Mouse (Mus musculus) forebrain, embryonic 13.5 days (tissue): Measurements from ENCODE around the gene Ppp1r12b. TPM values are rescaled to one million over a fixed set of nuclear protein-coding genes. Genes with fewer than 3 reads are reported as not detected.

Source experiments
- ATAC-seq: fragments of 200-750 bp; cut with Nextera tagmentation; 2 replicates; pipeline ENCODE4 v1.8.0; 2017
- H3K27ac ChIP-seq: fragments of 300-500 bp; sonication (generic); 2 replicates; pipeline ENCODE4 v1.5.1; 2015; ENCODE audit warnings: inconsistent platforms, mild to moderate bottlenecking, moderate library complexity
- H3K27me3 ChIP-seq: fragments of 300-500 bp; sonication (generic); 2 replicates; pipeline ENCODE4 v1.6.1; 2015; ENCODE audit warnings: mild to moderate bottlenecking, inconsistent platforms
- H3K36me3 ChIP-seq: fragments of 300-500 bp; sonication (generic); 2 replicates; pipeline ENCODE4 v1.6.1; 2015; ENCODE audit warnings: mild to moderate bottlenecking, inconsistent platforms; ENCODE audit not compliant: poor library complexity, severe bottlenecking
- H3K4me1 ChIP-seq: fragments of 300-500 bp; sonication (generic); 2 replicates; pipeline ENCODE4 v1.6.1; 2015; ENCODE audit warnings: inconsistent platforms
- H3K4me2 ChIP-seq: fragments of 300-500 bp; sonication (generic); 2 replicates; pipeline ENCODE4 v1.6.1; 2015; ENCODE audit warnings: inconsistent platforms, mild to moderate bottlenecking, moderate library complexity
- H3K4me3 ChIP-seq: fragments of 300-500 bp; sonication (generic); 2 replicates; pipeline ENCODE4 v1.5.1; 2015; ENCODE audit warnings: mild to moderate bottlenecking, inconsistent platforms
- H3K9ac ChIP-seq: fragments of 300-500 bp; sonication (generic); 2 replicates; pipeline ENCODE4 v1.6.1; 2015; ENCODE audit warnings: mild to moderate bottlenecking, inconsistent platforms
- H3K9me3 ChIP-seq: fragments of 300-500 bp; sonication (generic); replicated peaks from 2 replicates; pipeline ENCODE4 v1.6.1; 2016; ENCODE audit warnings: inconsistent platforms
- WGBS: fragments of 180-500 bp; shearing (Covaris S2); methylation state at CpG from one replicate; pipeline ENCODE4 v1.1.7; 2015; 5-methylcytosine and 5-hydroxymethylcytosine counted together
- polyA plus RNA-seq: library from polyadenylated mRNA; unstranded; fragments of >200 nt; fragmentation: Nextera tagmentation; extraction: Ambion mirVana; gene quantifications from 2 replicates; pipeline ENCODE4 v1.2.1, GENCODE M21; 2015

Ppp1r12b gene
- polyA plus RNA-seq, 1 experiment from 2014 or later = 11.2 TPM

DNA sequence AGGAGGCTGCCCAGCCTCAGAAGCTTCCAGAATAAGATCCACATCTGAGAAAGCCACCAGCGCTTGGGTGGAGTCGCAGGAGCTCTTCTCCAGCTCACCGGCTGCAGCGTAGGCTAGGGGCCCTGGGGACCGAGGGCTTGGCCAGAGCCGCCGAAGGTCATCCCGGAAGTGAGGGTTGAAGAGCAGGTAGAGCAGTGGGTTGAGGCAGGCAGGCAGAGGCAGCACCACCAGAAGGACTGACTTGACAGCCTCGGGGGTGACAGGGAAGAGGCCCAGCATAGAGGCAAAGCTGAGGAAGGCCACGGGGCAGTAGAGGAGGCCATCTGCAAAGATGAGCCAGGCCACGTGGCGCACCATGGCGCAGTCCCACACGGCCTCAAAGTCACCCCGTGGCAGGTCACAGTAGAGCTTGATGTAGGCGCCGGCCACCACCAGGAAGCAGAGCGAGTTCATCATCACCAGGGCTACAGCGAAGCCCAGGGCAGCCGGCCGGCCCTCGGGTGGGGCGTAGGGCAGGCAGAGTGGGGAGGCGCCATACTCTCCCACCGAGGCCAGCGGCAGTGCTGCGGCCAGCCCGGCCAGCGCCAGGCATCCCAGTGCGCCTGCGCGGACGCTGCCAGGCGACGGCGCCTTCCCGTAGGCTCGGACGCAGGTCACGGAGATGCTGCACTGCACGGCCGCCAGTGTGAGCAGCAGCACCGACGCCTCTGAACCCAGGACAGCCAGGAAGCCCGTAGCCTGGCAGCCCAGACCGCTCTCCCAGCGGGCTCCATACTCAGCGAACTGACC, 31.6 kb upstream of the Ppp1r12b start:
- Histone ChIP-seq H3K4me1 (peaks cover 10% of the 10 kb centered on the region; the same call in 1 of the 2 replicates), H3K27ac (no peak overlapping the region), H3K27me3 (peaks cover 21% of the 10 kb centered on the region), H3K36me3 (no peaks in the 10 kb centered on the region), H3K4me3 (peak overlapping the region; percentile 47), H3K9me3 (no peaks in the 10 kb centered on the region), H3K9ac (peak overlapping the region; percentile 66), H3K4me2 (peak overlapping the region; percentile 81)
- peak; percentile 73 for ATAC-seq
- WGBS = 37% methylated on average over 42 of the region's 48 CpGs

DNA sequence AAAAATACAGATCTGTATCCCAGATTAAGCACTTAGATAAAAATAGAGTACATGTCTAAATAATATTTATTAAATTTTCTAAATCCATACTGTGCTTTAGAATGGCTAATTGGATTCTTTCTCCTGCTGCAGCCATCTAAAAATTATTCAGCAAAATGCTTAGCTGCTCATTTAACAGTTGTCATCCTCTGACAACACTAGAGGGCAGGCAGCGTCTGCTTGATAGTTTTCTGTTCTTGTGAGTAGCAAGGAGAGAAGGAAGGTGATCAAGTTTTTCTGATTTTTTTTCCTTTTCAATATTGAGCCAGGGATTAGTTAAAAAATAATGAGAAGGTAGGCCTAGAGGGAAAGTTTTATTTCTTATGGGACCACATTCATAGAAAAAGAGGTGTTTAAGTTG, 17.2 kb upstream of the Ppp1r12b start:
- H3K27ac ChIP-seq = no peak overlapping the region
- no peak for ATAC-seq
- WGBS = 61% methylated on average over 1 of the region's 1 CpGs
- H3K27me3 ChIP-seq = no peaks in the 10 kb centered on the region
- no peak overlapping the region for H3K9ac ChIP-seq
- peaks cover 58% of the 10 kb centered on the region for H3K36me3 ChIP-seq
- H3K4me3 ChIP-seq = no peak overlapping the region
- no peaks in the 10 kb centered on the region for H3K9me3 ChIP-seq
- no peaks in the 10 kb centered on the region for H3K4me1 ChIP-seq
- H3K4me2 ChIP-seq = no peak overlapping the region

DNA sequence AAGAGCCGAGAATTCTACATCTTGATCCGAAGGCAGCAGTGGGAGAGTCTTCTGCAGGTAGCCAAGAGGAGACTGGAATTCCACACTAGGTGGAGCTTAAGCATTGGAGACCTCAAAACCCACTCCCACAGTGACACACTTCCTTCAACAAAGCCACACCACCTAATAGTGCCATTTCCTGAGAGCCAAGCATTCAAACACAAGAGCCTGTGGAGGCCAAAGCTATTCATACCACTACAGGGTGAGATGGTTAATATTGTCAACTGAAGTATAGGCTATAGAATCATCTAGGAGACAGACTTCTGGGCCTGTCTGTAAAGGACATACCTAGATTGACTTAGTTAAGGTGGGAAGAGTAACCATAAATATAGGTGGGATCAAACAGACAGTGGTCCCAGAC, 9.7 kb upstream of the Ppp1r12b start:
- Histone ChIP-seq H3K36me3 (peaks cover 28% of the 10 kb centered on the region), H3K4me2 (no peak overlapping the region), H3K4me1 (peaks cover 17% of the 10 kb centered on the region), H3K27me3 (peaks cover 7% of the 10 kb centered on the region; the same call in 1 of the 2 replicates), H3K9me3 (no peaks in the 10 kb centered on the region), H3K27ac (no peak overlapping the region), H3K4me3 (no peak overlapping the region), H3K9ac (no peak overlapping the region)
- ATAC-seq = no peak
- 99% methylated on average over 2 of the region's 2 CpGs for WGBS

DNA sequence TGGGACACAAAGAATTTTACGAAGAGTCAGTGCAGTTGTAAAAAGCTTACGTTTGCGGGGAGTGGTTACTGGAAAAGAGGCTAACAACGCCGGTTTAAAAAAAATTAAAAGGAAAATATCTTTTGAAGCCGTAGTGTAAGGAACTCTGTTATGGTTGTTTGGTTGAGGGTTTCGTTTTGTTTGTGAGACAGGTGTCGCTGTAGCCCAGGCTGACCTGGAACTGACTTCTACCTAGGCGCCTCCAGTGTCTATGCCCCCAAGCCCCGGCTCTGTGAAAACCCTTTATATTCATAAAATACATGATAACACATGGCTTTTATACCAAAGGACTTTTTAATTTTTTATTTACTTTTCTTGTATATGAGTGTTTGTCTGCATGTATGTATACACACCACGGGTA, 7.1 kb upstream of the Ppp1r12b start:
- no peaks in the 10 kb centered on the region for H3K9me3 ChIP-seq
- peaks cover 17% of the 10 kb centered on the region for H3K4me1 ChIP-seq
- H3K4me2 ChIP-seq = peak overlapping the region; percentile 68
- ATAC-seq = 0 out of 2 replicates have a peak, but pooled peaks have one; percentile 22
- H3K27me3 ChIP-seq = peaks cover 7% of the 10 kb centered on the region; the same call in 1 of the 2 replicates
- peak overlapping the region; percentile 71 for H3K9ac ChIP-seq
- peak overlapping the region; percentile 70 for H3K4me3 ChIP-seq
- peaks cover 4% of the 10 kb centered on the region; the same call in 1 of the 2 replicates for H3K36me3 ChIP-seq
- 4% methylated on average over 11 of the region's 11 CpGs for WGBS
- no peak overlapping the region for H3K27ac ChIP-seq

DNA sequence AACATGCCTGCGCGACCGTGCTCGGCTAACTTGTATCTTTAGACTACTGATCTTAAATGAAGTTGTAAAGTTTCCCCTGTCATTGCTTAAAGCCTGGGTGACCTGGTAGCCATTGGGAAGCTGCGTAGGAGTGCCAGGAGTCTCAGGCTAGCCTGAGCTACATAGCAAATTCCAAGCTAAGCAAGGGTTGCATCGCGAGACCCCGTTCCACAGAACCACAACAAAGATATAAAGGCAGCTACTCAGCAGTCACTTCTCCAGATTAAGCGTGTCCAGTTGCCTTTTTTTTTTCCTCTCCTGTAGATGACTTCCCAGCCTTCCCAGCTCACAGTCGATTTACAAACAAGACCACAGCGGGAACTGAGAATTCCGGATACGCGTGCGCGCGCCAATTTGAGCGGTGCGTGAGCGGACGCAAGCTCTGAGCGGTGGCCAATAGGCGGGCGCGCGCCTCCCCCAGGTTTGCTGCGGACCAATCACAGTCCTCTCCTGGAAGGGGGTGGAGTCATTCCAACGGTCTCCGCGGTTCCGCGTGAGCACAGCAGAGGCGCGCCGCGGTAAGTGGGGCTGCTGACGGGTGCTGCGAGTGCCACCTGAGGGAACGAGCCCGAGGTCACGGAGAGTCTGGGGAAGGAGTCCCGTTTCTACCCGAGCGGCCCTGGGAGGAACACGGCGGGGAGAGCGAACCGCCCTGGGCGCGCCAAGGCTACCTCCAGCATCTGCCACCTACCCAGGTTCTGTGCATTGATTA, 6.5 kb upstream of the Ppp1r12b start, which contains the start of gene Ube2t:
Ube2t (plus strand) TSS at position 513 of the 751 bp plus-strand sequence.
- no peak within 1 kb of the TSS for H3K27ac ChIP-seq
- H3K27me3 ChIP-seq = peaks cover 7% of the 10 kb centered on the region; the same call in 1 of the 2 replicates
- H3K4me2 ChIP-seq = peak within 1 kb of the TSS; percentile 68
- H3K4me1 ChIP-seq = peaks cover 17% of the 10 kb centered on the region
- H3K4me3 ChIP-seq = peak within 1 kb of the TSS; percentile 70
- ATAC-seq = peak; percentile 100
- peak within 1 kb of the TSS; percentile 71 for H3K9ac ChIP-seq
- 3% methylated on average over 50 of the region's 50 CpGs for WGBS
- no peaks in the 10 kb centered on the region for H3K36me3 ChIP-seq
- no peaks in the 10 kb centered on the region for H3K9me3 ChIP-seq

DNA sequence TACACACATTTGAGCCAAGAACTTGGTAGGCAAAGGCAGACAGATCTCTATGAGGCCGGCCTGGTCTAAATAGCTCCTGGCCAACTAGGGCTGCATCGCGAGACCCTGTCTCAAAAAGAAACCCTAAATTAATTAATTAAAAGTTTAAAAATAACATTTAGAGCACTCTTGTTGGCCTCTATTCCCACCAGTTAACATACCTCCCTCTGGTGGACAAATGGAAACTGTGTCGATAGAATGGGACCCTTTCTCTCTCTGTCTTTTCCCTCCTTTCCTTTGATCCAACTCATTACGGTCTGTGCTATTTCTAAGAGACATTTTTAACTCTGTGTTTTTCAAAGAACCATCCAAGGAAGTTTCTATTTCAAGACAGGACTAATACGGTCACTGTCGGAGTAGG, 4.9 kb upstream of the Ppp1r12b start:
- WGBS = 59% methylated on average over 7 of the region's 7 CpGs
- H3K9ac ChIP-seq = no peak overlapping the region
- H3K4me1 ChIP-seq = peaks cover 17% of the 10 kb centered on the region
- H3K4me2 ChIP-seq = no peak overlapping the region
- H3K27me3 ChIP-seq = peaks cover 7% of the 10 kb centered on the region; the same call in 1 of the 2 replicates
- H3K27ac ChIP-seq = no peak overlapping the region
- H3K4me3 ChIP-seq = no peak overlapping the region
- no peaks in the 10 kb centered on the region for H3K9me3 ChIP-seq
- ATAC-seq = no peak
- H3K36me3 ChIP-seq = no peaks in the 10 kb centered on the region

DNA sequence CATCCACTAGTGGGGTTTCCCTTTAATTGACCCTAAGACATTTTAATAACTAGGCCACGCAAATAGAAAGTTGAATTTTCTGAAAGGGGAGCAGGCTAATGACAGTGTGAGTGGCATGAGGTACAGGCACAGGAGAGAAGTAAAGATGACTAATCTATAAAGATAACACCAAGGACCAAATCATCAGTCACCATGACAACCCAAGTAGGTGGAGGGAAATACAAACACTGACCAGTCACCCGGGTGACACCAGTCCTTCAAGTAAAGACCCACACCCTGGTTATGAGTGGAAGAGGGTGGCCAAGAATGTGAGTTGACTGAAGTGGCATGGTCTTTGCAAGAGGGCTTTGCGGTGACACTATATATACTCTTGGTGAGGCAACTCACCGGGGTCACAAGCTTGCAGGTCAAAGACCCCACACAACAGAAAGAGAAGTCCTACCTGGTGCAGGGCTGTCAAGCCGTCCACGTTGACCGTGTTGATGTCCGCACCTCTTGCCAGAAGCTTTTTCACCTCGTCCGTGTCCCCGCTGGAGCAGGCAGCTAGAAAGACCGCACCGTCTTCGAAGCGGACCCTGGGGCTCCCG, 599 bp downstream of the Ppp1r12b start:
- H3K27me3 ChIP-seq = no peaks in the 10 kb centered on the region
- H3K36me3 ChIP-seq = no peaks in the 10 kb centered on the region
- H3K27ac ChIP-seq = peak overlapping the region; percentile 90
- peaks cover 14% of the 10 kb centered on the region for H3K4me1 ChIP-seq
- 4% methylated on average over 16 of the region's 16 CpGs for WGBS
- no peaks in the 10 kb centered on the region for H3K9me3 ChIP-seq
- peak overlapping the region; percentile 83 for H3K4me2 ChIP-seq
- H3K9ac ChIP-seq = peak overlapping the region; percentile 86
- ATAC-seq = peak; percentile 55; the same call in 1 of the 2 replicates
- peak overlapping the region; percentile 75 for H3K4me3 ChIP-seq

DNA sequence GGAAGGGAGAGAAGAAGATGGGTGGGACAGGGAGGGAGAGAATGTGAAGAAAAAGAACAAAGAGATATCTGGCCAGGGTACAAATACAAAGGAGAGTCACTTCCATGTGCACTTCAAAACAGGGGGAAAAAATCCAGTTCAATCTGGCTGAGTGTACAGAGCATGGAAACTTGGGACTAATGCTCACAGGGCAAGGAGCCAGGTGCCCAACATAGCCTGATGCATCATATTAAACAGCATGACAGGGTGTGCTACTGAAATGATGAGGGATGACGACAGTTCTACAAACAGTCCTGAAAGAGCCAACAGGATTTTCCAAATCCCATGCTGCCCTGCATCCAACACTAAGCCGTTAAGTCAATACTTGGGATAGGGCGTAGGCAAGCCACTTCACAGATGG, 5.8 kb downstream of the Ppp1r12b start:
- Histone ChIP-seq H3K27ac (no peak overlapping the region), H3K9me3 (no peaks in the 10 kb centered on the region)

DNA sequence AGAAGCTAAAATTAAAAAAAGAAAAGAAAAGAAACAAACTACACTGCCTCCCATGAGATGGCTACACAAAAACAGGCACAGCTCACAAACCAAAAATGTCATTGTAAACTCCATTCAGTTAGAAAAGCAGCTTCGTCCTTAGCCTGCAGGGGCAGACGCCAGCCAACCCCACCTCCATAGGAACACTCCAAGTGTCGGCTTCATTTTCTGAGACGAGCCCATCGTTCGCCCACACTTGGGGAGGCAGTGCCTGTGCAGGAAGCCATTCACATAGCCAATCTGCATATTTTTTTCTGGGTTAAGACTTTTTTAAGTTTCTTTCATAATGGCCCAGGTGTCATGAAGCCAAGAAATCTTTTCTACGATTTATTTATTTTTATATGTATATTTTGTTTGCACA, 8.2 kb downstream of the Ppp1r12b start:
- Histone ChIP-seq H3K27ac (no peak overlapping the region), H3K4me1 (no peaks in the 10 kb centered on the region), H3K9me3 (no peaks in the 10 kb centered on the region)

More for the DNA sequence above, 5.8 kb downstream of the Ppp1r12b start:
- no peaks in the 10 kb centered on the region for H3K27me3 ChIP-seq
- ATAC-seq = no peak
- WGBS = 87% methylated on average over 3 of the region's 3 CpGs
- peaks cover 10% of the 10 kb centered on the region for H3K4me1 ChIP-seq
- H3K36me3 ChIP-seq = peaks cover 6% of the 10 kb centered on the region; the same call in 1 of the 2 replicates
- no peak overlapping the region for H3K4me2 ChIP-seq
- H3K4me3 ChIP-seq = no peak overlapping the region
- H3K9ac ChIP-seq = no peak overlapping the region

DNA sequence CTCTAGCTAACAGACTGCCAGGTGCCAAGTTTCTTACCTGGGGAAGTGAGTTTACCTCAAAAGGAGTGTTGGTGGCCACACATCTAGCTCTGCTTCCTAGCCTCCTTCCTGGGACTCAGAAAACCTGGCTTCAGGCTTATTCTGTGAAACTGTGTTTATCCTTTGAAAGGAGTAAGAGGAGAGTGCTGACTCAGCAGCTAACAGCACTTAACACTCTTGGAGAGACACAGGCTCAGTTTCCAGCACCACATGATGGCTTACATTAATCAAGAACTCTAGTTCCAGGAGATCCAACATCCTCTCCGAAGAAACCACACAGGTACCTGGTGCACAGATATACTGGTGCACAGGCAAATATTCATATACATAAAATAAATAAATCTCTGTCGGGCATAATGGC, 12.8 kb downstream of the Ppp1r12b start:
- no peaks in the 10 kb centered on the region for H3K27me3 ChIP-seq
- no peak overlapping the region for H3K4me3 ChIP-seq
- ATAC-seq = no peak
- H3K36me3 ChIP-seq = peaks cover 2% of the 10 kb centered on the region; the same call in 1 of the 2 replicates
- H3K4me2 ChIP-seq = no peak overlapping the region
- WGBS = 92% methylated on average over 2 of the region's 2 CpGs
- no peaks in the 10 kb centered on the region for H3K9me3 ChIP-seq
- no peak overlapping the region for H3K27ac ChIP-seq
- H3K4me1 ChIP-seq = no peaks in the 10 kb centered on the region
- H3K9ac ChIP-seq = no peak overlapping the region

More for the DNA sequence above, 8.2 kb downstream of the Ppp1r12b start:
- peaks cover 6% of the 10 kb centered on the region; the same call in 1 of the 2 replicates for H3K36me3 ChIP-seq
- no peak overlapping the region for H3K4me3 ChIP-seq
- H3K4me2 ChIP-seq = no peak overlapping the region
- H3K9ac ChIP-seq = no peak overlapping the region
- no peak for ATAC-seq
- H3K27me3 ChIP-seq = no peaks in the 10 kb centered on the region
- 83% methylated on average over 7 of the region's 7 CpGs for WGBS

DNA sequence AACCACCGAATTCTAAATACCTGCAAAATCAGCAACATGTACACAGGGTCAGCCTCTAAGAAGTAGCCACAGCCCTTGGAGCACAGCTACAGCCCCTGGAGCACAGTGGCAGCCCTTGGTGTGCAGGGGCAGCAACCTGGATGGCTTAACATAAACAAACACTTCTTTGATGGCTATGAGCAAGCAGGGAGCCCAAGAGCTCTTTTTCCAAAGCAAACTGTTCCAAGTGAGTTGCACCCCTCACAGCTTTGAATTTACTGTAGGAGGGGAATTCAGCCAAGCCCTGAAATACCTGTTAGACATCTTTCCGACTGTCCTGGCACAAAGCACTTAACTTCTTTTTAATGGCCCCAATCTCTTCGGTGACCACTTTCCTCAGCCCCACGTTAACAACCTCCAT, 14.9 kb downstream of the Ppp1r12b start:
- Histone ChIP-seq H3K27me3 (no peaks in the 10 kb centered on the region), H3K9ac (no peak overlapping the region), H3K4me3 (no peak overlapping the region), H3K9me3 (no peaks in the 10 kb centered on the region), H3K27ac (no peak overlapping the region), H3K4me1 (no peaks in the 10 kb centered on the region), H3K4me2 (no peak overlapping the region), H3K36me3 (no peaks in the 10 kb centered on the region)
- WGBS = 70% methylated on average over 4 of the region's 4 CpGs
- ATAC-seq = no peak

DNA sequence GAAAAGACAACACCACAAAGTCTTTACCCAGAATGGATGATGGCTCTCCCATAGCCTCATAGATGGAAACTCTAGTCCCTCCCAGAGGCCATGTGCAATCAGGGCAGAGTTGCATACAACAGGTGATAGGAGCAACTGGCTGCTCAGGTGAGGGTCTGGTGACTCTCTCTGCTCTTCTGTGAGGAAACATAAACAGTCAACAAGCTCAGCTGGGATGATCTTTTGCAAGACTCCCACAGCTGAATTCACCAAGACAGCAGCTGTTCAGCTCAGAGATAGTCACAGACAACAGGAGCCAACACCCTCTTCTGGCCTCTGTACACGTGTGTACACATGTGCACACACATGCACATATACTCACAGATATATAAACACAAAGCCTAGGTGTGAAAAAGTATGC, 17.5 kb downstream of the Ppp1r12b start:
- Histone ChIP-seq H3K27ac (no peak overlapping the region), H3K4me3 (no peak overlapping the region), H3K36me3 (no peaks in the 10 kb centered on the region), H3K4me2 (no peak overlapping the region), H3K27me3 (no peaks in the 10 kb centered on the region), H3K4me1 (no peaks in the 10 kb centered on the region), H3K9me3 (no peaks in the 10 kb centered on the region), H3K9ac (no peak overlapping the region)
- WGBS = 91% methylated on average over 1 of the region's 1 CpGs
- no peak for ATAC-seq
